Mouse (Mus musculus) ES-Bruce4 (cell line): Measurements from ENCODE around the gene Kif14. TPM values are rescaled to one million over a fixed set of nuclear protein-coding genes. Genes with fewer than 3 reads are reported as not detected.
"Not testable (repeated sequence)": the region's sequence is repeated elsewhere in the genome, so short reads cannot be mapped to it uniquely, and the experiment has no call there.

Source experiments
- H3K27ac ChIP-seq: 2 replicates; pipeline ENCODE4 v1.5.1; 2012; ENCODE audit warnings: low read length, inconsistent platforms; ENCODE audit not compliant: insufficient read depth
- H3K27me3 ChIP-seq: 2 replicates; pipeline ENCODE4 v1.6.1; 2012; ENCODE audit warnings: mild to moderate bottlenecking, low read length, inconsistent platforms; ENCODE audit not compliant: control insufficient read depth, poor library complexity, insufficient read depth, severe bottlenecking
- H3K36me3 ChIP-seq: 2 replicates; pipeline ENCODE4 v1.6.1; 2012; ENCODE audit warnings: inconsistent platforms, mild to moderate bottlenecking, low read length, moderate library complexity; ENCODE audit not compliant: control insufficient read depth, poor library complexity, insufficient read depth, severe bottlenecking
- H3K4me1 ChIP-seq: one replicate; pipeline ENCODE4 v1.8.1; 2011; ENCODE audit warnings: low read length; ENCODE audit not compliant: control insufficient read depth, insufficient read depth
- H3K4me3 ChIP-seq: 2 replicates; pipeline ENCODE4 v1.5.1; 2011; ENCODE audit warnings: low read depth, mild to moderate bottlenecking, low read length
- H3K9ac ChIP-seq: 2 replicates; pipeline ENCODE4 v1.6.1; 2012; ENCODE audit warnings: low read depth, mild to moderate bottlenecking, inconsistent platforms; ENCODE audit not compliant: poor library complexity, severe bottlenecking
- H3K9me3 ChIP-seq: replicated peaks from 2 replicates; pipeline ENCODE4 v1.6.1; 2012; ENCODE audit warnings: mild to moderate bottlenecking, low read length, inconsistent platforms; ENCODE audit not compliant: control insufficient read depth, poor library complexity, insufficient read depth, severe bottlenecking
- CTCF ChIP-seq: IDR thresholded peaks from one replicate; pipeline ENCODE4 v1.8.1; 2011; ENCODE audit warnings: low read depth, low read length
- EP300 ChIP-seq: IDR thresholded peaks from 2 replicates; pipeline ENCODE4 v1.6.1; 2011; ENCODE audit warnings: low read depth, low read length; ENCODE audit not compliant: insufficient read depth
- POLR2A ChIP-seq: IDR thresholded peaks from one replicate; pipeline ENCODE4 v1.8.1; 2011; ENCODE audit warnings: low read length; ENCODE audit not compliant: insufficient read depth
- polyA plus RNA-seq: library from polyadenylated mRNA; stranded (reverse); fragments of >200 nt; gene quantifications from 2 replicates; pipeline ENCODE4 v1.2.4, GENCODE M21; 2011; ENCODE audit warnings: low read depth; ENCODE audit not compliant: missing spikeins, insufficient read depth, insufficient read length

Kif14 gene
- polyA plus RNA-seq, 1 experiment: 37.1 TPM

DNA sequence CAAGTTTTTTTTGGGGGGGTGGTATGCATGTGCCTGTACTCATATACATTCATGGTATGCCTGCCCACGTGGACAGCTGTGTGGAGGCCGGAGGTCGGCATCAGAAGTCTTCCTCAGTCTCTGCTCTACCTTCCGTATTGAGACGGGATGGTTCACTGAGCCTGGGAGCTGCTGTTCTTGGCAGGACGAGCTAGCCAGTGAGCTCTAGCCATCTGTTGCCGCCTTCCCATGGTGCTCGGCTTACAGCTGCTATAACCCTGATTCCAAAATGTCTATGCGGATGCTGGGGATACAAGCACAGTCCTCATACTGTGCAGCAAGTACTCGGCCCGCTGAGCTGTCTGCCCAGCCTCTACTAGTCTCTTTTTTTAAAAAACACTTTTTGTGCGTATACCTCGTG, 33.2 kb downstream of the Kif14 start:
- Histone ChIP-seq H3K4me1 (no peaks in the 10 kb centered on the region), H3K36me3 (peaks cover 23% of the 10 kb centered on the region)
- TF ChIP-seq POLR2A (no peak), CTCF (no peak), EP300 (no peak)

GRCm38 (mm10) chr1:136502936-136503335, 36.8 kb downstream of the Kif14 start:
- no peak for TF ChIP-seq POLR2A
- TF ChIP-seq CTCF: peak; percentile 24
- H3K36me3 ChIP-seq: peaks cover 9% of the 10 kb centered on the region

More for the DNA sequence above, 33.2 kb downstream of the Kif14 start:
- H3K27ac ChIP-seq: no peak overlapping the region
- H3K9me3 ChIP-seq: peaks cover 9% of the 10 kb centered on the region
- H3K9ac ChIP-seq: no peak overlapping the region
- no peak overlapping the region for H3K4me3 ChIP-seq
- H3K27me3 ChIP-seq: no peaks in the 10 kb centered on the region

GRCm38 (mm10) chr1:136506255-136506654, 40.1 kb downstream of the Kif14 start:
- not testable (repeated sequence) for H3K27ac ChIP-seq, H3K4me3 ChIP-seq, H3K9ac ChIP-seq, H3K27me3 ChIP-seq, H3K9me3 ChIP-seq, H3K4me1 ChIP-seq
- peaks cover 17% of the 10 kb centered on the region for H3K36me3 ChIP-seq

More at GRCm38 (mm10) chr1:136502936-136503335, 36.8 kb downstream of the Kif14 start:
- Histone ChIP-seq H3K27ac (no peak overlapping the region), H3K4me3 (no peak overlapping the region), H3K27me3 (no peaks in the 10 kb centered on the region), H3K9ac (no peak overlapping the region), H3K9me3 (peaks cover 9% of the 10 kb centered on the region), H3K4me1 (no peaks in the 10 kb centered on the region)

- Histone ChIP-seq H3K36me3 (peaks cover 26% of the 10 kb centered on the region), H3K9ac (no peak overlapping the region), H3K4me1 (no peaks in the 10 kb centered on the region), H3K27me3 (no peaks in the 10 kb centered on the region), H3K9me3 (no peaks in the 10 kb centered on the region), H3K27ac (no peak overlapping the region), H3K4me3 (no peak overlapping the region)
- TF ChIP-seq CTCF: no peak
- TF ChIP-seq EP300: no peak
- no peak for TF ChIP-seq POLR2A
Measured at GRCm38 (mm10) chr1:136512317-136512716, 46.2 kb downstream of the Kif14 start.

GRCm38 (mm10) chr1:136513181-136513580, 47.0 kb downstream of the Kif14 start:
- Histone ChIP-seq H3K9ac (no peak overlapping the region), H3K36me3 (peaks cover 26% of the 10 kb centered on the region)

GRCm38 (mm10) chr1:136518699-136519356, 52.7 kb downstream of the Kif14 start:
- H3K9me3 ChIP-seq: no peaks in the 10 kb centered on the region
- no peaks in the 10 kb centered on the region for H3K4me1 ChIP-seq
- H3K4me3 ChIP-seq: no peak overlapping the region
- H3K9ac ChIP-seq: no peak overlapping the region
- no peak overlapping the region for H3K27ac ChIP-seq
- TF ChIP-seq CTCF (no peak), POLR2A (no peak), EP300 (no peak)
- peaks cover 15% of the 10 kb centered on the region; the same call in 1 of the 2 replicates for H3K36me3 ChIP-seq
- no peaks in the 10 kb centered on the region for H3K27me3 ChIP-seq

More at GRCm38 (mm10) chr1:136513181-136513580, 47.0 kb downstream of the Kif14 start:
- no peaks in the 10 kb centered on the region for H3K27me3 ChIP-seq
- no peak overlapping the region for H3K27ac ChIP-seq
- no peak for TF ChIP-seq POLR2A
- no peak for TF ChIP-seq EP300
- no peaks in the 10 kb centered on the region for H3K4me1 ChIP-seq
- no peaks in the 10 kb centered on the region for H3K9me3 ChIP-seq
- no peak overlapping the region for H3K4me3 ChIP-seq
